Mouse (Mus musculus): ENCODE measurements around the gene Bpifa2. TPM values are rescaled to one million over a fixed set of nuclear protein-coding genes. Genes with fewer than 3 reads are reported as not detected.

Gene Bpifa2
- polyA plus RNA-seq, 1 experiment from 2014 or later, result not detected

Other genes with a start within 250 kb of the Bpifa2 start
- 0.14 TPM in 1 of 2 replicates, not detected in the other for gene Efcab8, start 228.3 kb upstream of the Bpifa2 start, polyA plus RNA-seq (2015; fragmentation: Nextera tagmentation; extraction: Ambion mirVana)
- gene Sun5, start 137.2 kb upstream of the Bpifa2 start, polyA plus RNA-seq (2015; fragmentation: Nextera tagmentation; extraction: Ambion mirVana), result not detected in 2 replicates
- not detected in 2 replicates for gene Bpifb2, start 133.2 kb upstream of the Bpifa2 start, polyA plus RNA-seq (2015; fragmentation: Nextera tagmentation; extraction: Ambion mirVana)
- gene Bpifb6, start 107.9 kb upstream of the Bpifa2 start, polyA plus RNA-seq (2015; fragmentation: Nextera tagmentation; extraction: Ambion mirVana), result not detected in 2 replicates
- not detected in 2 replicates for gene Bpifb3, start 90.0 kb upstream of the Bpifa2 start, polyA plus RNA-seq (2015; fragmentation: Nextera tagmentation; extraction: Ambion mirVana)
- not detected in 2 replicates for gene Bpifb4, start 70.1 kb upstream of the Bpifa2 start, polyA plus RNA-seq (2015; fragmentation: Nextera tagmentation; extraction: Ambion mirVana)
- gene Bpifa6, start 33.3 kb upstream of the Bpifa2 start, polyA plus RNA-seq (2015; fragmentation: Nextera tagmentation; extraction: Ambion mirVana), result not detected in 2 replicates
- not detected in 2 replicates for gene Bpifa3, start 122.1 kb downstream of the Bpifa2 start, polyA plus RNA-seq (2015; fragmentation: Nextera tagmentation; extraction: Ambion mirVana)
- gene Bpifa1, start 134.6 kb downstream of the Bpifa2 start, polyA plus RNA-seq (2015; fragmentation: Nextera tagmentation; extraction: Ambion mirVana), result 15.4 and 26.0 TPM in 2 replicates
- not detected in 2 replicates for gene Bpifa5, start 154.3 kb downstream of the Bpifa2 start, polyA plus RNA-seq (2015; fragmentation: Nextera tagmentation; extraction: Ambion mirVana)
- 0.45 and 0.52 TPM in 2 replicates for gene Bpifb1, start 182.6 kb downstream of the Bpifa2 start, polyA plus RNA-seq (2015; fragmentation: Nextera tagmentation; extraction: Ambion mirVana)
- 0.37 and 0.45 TPM in 2 replicates for gene Bpifb5, start 215.5 kb downstream of the Bpifa2 start, polyA plus RNA-seq (2015; fragmentation: Nextera tagmentation; extraction: Ambion mirVana)
- gene Bpifb9a, start 249.6 kb downstream of the Bpifa2 start, polyA plus RNA-seq (2015; fragmentation: Nextera tagmentation; extraction: Ambion mirVana), result not detected in 2 replicates

Measured in heart, embryonic 16.5 days (tissue).